Mouse (Mus musculus) right cerebral cortex, adult 18-20 months (tissue): ENCODE results near the gene Socs2.

Source experiments
- DNase-seq: peaks from one replicate; pipeline ENCODE4 v3.0.0; 2022; ENCODE audit warnings: mixed read lengths

The Socs2 gene

GRCm38 (mm10) chr10:95419726-95420125 is 2.7 kb upstream of the Socs2 start:
- DNase-seq, result no peak

DNA sequence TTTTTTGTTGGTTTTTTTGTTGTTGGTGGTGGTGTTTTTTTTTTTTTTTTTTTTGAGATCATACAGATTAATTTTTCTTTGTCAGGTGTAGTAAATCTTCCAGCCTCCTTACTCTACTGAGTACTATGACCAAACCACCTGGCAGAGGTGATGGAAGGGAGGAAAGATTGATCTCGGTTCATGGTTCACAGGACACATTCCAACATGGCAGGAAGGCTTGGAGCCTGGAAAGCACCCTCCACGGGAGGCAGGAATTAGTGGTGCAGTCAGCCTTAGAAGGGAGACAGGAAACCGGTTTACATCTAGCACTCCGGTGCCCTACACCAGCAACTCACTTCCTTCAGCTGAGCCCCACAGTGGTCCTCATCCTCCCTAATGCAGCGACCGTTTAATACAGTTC is 1.7 kb upstream of the Socs2 start:
- DNase-seq, result no peak

- peak; percentile 59 for DNase-seq
Measured at GRCm38 (mm10) chr10:95417496-95418236, 686 bp upstream of the Socs2 start.

GRCm38 (mm10) chr10:95416361-95416684 is 657 bp downstream of the Socs2 start:
- no peak for DNase-seq

DNA sequence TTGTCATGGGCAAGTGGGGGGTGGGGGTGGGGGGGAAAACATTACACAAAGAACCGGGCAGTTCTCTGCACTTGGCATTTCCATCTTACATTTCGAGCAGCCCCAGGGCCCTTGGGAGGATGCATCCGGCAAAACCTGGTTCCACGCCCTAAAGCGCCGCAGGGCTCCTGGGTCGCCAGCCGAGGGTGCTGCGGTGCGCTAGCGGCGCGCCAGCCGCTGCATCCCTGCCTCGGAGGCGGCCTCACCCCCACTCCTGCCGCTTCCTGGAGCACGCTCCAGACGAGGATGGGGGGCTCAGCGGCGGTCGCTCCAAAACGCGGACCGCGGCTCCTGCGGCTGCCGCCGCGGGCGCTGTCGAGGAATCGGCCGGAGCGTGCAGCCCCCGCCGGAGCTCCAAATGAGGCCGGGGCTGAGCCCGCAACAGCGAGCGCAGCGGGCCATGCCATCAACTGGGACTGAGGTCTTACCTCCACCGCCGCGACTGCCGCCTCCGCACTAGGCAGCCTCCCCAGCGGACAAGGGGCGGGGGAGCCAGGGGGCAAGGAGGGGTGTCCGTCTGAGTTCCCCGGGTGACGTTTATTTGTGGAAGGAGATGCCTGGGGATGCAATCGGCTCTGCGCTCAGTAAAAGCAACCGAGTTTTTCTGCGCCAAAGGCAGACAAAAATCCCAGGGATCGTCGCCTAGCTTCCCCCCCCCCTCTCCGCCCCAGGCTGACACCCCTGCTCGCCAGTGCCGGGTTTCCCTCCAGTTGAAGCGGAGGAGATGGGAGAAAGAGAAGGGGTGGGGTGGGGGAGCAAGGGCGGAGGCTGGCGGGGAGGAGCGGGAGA is 1.2 kb downstream of the Socs2 start:
- peak; percentile 63 for DNase-seq

DNA sequence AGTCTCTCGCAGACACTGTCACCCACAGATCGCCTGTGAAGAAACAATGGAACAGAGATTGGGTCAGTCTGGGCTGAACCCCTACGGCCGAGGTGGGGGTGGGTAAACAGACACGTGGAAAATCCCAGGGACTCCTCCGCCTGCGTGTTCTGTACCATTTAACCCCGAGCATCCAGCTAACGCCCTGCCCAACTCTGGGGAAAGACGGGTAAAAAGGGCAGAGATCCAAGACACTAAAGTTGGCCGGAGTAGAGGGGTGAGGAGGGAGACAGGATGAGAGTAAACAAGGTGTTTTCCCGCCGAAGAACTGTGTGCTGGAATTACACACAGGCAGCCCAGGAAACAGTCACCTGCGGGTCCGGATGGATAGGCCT is 1.8 kb downstream of the Socs2 start:
- DNase-seq, result peak; percentile 10

DNA sequence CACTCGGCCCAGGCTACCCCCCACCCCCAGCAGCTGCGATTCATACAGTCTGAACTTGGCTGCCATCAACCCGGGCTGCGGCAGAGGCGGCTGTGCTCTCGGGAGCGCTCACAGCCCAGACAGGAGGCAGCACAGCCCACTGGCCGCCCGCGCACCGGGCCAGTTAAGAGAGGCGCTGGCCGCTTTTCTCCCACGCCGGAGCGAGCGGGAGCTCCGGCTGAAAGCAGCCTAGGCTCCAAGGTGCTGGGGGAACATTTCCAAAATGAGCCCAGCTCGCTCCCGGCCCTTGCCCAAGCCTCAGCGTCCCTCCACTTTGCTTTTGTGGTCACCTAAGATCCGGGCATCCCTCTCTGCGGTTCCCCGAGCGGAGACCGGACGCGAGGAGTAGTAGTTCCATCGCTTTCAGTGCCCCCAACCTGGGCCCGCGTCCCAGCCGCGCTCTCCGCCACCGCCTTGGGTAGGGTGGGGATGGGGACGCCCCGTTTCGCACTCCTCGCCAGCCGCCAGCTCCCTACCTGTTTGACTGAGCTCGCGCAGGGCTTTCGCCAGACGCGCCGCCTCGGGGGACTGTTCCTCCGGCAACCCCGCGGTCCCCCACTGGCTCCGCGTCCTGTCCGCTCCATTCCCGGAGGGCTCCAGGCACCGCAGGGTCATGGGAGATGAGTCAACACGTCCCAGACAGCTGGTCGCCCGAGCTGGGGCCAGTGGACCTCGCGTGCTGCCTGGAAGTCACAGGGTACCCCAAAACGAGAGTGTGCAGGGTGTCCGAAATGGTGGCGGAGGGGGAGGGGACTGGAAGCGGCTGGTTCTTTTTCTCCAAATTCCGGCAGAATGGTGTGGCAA is 2.4 kb downstream of the Socs2 start:
- peak; percentile 73 for DNase-seq

- DNase-seq, result no peak
Measured at GRCm38 (mm10) chr10:95411139-95411538, 5.8 kb downstream of the Socs2 start.

- DNase-seq, result no peak
Measured at GRCm38 (mm10) chr10:95410709-95411108, 6.3 kb downstream of the Socs2 start.

DNA sequence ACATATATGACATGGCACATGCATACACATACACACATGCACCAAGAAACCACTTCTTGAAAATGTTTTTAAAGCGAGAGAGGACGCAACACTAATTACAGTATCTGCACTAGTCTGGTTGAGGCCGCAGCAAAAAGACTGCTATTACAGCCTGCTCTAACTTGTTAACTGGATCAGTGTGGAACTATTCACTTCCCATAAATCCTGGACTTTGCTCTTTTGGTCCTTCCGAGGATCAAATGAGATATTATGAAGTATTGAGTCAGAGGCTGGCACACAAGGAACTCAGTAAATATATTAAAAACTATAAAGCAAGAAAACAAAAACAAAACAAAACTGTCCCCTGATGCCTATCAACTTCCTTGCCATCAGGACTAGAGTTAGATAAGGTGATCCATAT is 6.8 kb downstream of the Socs2 start:
- no peak for DNase-seq

DNA sequence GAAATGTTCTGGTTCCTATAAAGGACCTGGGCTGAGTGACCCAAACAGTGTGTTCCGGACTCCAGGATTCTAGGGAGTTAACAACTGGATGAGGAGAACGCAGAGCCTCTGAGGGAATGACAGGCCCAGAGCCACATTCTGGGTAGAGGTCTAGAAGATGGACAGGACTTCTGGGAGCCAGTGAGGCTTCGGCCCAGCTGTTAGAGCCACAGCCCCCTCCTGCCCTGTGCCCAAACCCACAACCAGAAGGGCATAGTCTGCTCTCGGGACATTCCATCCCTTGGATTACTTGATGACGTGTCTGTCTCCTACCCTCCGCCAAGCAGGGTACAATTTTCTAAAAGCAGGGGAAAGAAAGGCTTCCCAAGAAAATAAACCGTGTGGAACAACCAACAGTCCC is 7.8 kb downstream of the Socs2 start:
- DNase-seq, result no peak

DNA sequence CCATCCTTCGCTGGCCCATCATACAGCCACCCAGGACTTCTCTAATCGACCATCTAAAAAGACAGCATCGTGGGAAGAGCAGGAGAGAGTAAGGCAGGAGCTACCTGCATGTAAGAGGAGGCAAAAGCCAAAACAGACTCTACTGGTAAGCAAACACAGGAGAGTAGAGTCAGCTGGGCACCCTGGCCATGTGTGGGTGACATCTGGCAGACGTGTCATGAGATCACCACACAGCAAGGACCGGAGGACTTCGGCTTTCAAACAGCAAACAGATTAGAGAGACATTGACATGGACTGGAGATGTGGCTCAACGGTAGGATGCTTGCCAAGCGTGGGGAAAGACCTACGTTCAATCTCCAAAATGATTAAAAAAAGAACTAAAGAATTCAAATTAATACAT is 8.5 kb downstream of the Socs2 start:
- no peak for DNase-seq

DNA sequence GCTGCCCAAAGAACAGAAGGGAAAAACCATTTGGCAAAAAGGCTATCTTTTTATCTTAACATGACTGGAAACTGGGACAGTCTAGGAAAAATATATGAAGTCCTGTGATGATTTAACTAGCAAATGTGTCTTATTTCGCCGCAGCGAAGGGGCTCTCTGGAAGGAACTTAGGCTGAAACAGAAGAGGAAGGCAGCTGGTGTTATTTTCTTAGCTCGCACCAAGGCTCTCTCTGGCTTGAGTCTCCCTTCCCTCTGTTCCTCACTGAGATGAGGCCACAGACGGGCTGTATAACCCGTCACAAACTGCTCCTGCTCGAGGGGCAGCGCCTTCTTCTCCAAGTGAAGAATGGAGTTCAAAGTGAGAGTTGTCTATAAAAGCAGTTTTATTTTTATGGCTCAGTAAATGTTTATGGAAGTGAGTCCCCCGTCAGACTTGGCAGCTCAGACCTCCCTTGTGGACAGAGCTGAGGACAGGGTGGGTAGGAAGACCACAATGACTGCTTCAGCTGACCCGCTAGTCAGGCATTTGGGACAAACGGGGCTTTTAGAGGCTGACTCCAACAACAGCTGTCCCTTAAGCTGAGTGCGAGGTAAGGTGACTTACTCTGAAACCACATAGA is 9.3 kb downstream of the Socs2 start:
- no peak for DNase-seq

DNA sequence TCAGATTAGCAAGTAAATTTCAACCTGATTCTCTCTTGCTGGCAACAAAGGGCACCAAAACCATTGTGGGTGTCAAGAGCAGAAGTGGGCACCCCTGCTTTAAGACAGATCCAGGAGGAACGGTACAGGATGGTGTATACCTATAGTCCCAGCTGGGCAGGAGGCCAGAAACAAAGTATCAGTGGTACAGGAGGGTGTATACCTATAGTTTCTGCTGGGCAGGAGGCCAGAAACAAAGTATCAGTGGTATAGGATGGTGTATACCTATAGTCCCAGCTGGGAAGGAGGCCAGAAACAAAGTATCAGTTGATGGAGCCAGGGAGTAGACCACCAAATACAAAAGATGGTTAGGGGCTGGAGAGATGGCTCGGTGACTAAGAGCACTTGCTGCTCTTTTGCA is 12.2 kb downstream of the Socs2 start:
- no peak for DNase-seq

DNA sequence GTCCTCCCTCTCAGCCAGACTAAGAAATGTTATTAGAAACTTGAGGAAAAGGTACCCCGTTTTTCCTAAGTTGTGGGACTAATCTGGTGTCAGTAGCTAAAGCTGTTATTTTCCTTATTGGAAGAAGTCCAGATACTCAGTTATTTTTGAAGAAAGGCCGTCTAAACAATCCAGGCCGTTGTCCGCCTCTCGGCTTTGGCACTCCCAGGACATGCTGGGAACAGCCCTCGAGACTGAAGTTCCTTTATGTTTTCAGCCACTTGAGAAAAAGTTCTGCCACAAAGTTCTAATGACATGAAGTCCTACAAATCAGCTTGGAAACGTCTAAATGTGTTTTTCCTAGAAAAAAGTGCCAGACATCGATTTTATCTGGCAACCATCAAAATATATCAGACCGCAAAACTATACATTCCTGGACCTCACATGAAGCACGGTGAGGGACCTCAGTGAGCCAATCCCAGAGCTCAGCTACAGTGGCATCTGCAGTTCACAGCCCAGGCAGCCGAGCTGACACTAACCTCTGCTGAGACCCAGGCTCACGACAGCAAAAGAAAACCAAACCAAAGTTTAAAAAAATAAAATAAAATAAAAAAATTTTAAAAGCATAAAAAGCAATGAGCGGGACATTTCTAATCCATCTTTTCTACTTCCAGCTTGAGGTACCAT is 17.2 kb downstream of the Socs2 start:
- no peak for DNase-seq

DNA sequence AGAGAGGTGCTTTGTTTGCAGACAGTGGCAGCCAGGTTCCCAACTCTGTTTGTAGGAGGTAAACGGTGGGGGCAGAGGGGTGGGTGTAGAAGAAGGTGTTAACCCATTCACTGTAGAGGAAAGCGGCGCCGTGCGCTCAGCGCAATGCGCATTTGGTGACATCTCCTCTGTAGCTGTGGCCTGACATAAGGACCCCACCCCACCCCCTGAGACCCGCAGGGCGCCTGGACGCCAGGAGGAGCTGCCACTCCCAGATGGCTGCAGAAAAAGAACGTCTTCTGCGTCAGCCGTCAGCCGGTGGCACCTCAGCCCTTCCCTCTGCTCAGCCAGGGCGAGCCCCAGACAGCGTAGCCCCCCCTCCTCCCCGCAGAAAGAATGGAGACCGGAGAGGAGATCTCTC is 18.5 kb downstream of the Socs2 start:
- no peak for DNase-seq

DNA sequence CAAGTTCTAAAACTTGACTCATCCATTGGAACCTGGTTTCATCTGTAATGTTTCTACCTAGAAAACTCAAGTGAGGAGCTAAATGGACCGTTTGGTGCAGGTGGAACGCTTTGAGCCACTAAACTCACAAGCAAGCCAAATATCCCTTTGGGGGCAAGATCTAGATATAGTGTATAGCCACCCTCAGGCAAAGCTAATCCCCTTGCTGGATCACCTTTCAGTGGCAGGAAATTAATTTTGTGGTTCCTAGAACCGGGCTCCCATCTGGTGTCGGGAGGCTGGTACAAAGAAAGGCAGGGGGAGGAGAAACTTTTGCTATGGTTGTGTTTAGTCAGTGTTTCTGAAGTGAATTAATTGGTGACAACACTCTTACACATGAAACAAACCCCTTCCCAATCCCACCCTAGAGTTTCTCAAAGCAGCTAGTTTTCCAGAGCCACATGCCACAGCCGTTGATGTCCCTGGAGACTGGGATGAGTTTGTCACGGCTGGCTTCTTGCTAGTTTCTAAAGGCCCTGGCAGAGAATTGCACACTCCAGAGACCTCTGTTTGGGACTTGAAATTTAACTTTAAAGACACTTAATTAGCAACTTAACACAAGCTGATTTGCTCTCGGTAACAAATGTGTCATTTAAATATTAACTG is 19.7 kb downstream of the Socs2 start:
- DNase-seq, result no peak

DNA sequence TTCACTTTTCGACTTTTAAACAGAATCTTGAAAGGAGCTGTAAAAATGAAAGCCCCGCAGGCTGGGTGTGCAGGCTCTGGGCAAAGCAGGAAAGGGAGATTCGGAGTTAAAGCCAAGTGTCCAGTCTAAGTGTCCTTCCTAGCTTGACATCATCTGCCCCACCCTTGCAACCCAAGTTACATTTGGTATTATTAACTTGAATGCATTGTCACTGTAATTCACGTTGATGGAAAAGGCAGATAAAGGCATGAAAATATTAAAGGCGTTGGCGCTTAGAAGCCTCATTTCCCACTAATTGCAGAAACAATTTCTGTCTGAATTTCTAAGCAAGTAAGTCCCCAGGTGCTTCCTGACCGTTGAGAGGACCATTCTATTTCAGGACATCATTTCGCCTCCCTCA is 20.6 kb downstream of the Socs2 start:
- DNase-seq, result no peak

DNA sequence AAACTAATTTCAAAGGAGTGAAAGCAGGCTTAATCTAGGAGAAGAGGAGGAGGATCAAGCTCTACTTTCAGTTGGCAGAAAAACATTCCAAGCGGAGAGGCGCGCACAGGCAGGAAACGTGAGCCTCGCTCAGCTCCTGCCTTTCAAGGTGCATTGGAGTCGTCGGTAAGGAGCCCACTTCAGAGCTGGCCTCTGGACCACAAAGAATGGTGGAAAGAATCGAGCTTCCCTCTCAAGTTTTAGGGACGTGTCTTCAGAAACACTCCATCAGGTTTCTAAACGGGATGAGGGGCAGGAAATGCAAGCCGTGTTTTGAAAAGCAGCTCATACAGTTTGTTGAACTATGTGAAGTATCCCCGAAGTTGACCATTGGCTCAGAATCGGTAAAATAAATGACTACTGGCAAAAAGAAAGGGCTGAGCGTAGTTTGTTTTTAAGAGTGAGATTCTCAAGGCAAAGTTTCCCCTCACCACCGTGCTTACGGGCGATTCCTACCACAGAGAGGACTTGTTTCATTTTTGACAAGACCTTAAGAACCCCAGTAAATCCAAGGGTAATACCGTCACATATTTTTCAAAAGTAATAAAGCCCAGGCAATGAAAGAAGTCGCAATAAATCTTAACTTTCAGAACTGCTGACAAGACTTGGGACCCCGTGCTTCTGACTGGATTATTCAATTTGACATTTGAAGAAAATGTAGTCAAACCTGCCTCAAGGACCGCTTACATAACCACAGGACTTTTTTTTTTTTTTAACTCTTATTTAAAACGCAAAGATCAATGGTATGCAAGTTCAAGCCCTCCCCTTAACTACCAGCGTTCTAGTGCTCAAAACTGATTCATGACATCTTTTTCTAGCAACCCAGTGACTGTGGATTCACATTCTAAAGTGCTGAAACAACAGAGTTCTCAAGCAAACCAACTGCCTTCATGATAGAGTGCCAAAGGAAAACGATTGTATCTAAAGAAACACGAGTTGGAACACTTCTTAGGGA is 21.9 kb downstream of the Socs2 start:
- no peak for DNase-seq

DNA sequence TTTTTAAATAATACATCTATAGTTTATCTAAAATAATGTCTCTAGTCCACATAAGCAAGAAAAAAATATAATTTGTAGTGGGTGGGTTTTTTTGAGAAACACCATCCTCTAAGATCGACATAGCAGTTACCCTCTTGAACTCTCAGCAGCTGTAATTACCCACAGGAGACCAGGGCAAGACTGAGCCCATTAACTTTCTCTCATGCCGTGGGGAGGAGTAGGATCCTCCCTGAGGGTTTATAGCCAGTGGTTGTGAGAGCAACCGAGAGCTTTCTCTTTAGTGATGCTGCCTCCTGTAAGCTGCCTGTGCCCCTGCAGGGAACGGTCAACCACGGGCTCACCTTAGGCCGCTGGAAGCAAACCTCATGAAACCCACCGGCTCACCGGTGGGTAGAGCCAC is 24.9 kb downstream of the Socs2 start:
- DNase-seq, result no peak

DNA sequence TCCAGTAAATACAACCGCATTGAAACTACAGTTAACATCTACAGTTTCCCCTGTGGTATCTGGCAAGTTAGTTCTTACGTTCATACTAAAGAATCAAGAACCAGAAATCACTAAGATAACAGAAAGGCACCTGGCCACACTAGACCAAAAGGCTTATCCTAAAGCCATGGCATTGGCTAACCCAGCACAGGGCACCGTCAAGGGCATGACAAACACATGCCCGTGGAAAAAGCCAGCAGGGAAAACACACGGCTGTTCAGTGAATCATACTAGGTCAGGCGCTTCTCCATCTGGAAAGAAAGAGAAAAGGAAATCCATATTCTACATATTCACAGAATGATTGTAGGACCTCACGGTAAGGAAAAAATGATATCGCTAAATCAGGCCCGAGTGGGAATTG is 26.1 kb downstream of the Socs2 start:
- DNase-seq, result no peak
